Mouse (Mus musculus) heart, embryonic 11.5 days (tissue): ENCODE measurements around the gene Rpl22. TPM values are rescaled to one million over a fixed set of nuclear protein-coding genes. Genes with fewer than 3 reads are reported as not detected.

Experiments used
- ATAC-seq: fragments of 200-750 bp; cut with Nextera tagmentation; replicated peaks from 2 replicates; pipeline ENCODE4 v1.8.0; 2017; ENCODE audit warnings: moderate library complexity; ENCODE audit not compliant: insufficient number of reproducible peaks, low FRiP score, low TSS enrichment
- H3K27ac ChIP-seq: fragments of 300-500 bp; sonication (generic); 2 replicates; pipeline ENCODE4 v1.5.1; 2014; ENCODE audit warnings: mild to moderate bottlenecking, low read depth, low read length
- H3K27me3 ChIP-seq: fragments of 300-500 bp; sonication (generic); 2 replicates; pipeline ENCODE4 v1.6.1; 2014; ENCODE audit warnings: mild to moderate bottlenecking, low read length, mixed read lengths; ENCODE audit not compliant: control insufficient read depth, insufficient read depth
- H3K36me3 ChIP-seq: fragments of 300-500 bp; sonication (generic); 2 replicates; pipeline ENCODE4 v1.6.1; 2014; ENCODE audit warnings: mild to moderate bottlenecking, low read length, moderate library complexity, mixed read lengths; ENCODE audit not compliant: control insufficient read depth, insufficient read depth
- H3K4me1 ChIP-seq: fragments of 300-500 bp; sonication (generic); 2 replicates; pipeline ENCODE4 v1.6.1; 2014; ENCODE audit warnings: low read length; ENCODE audit not compliant: control insufficient read depth, insufficient read depth
- H3K4me2 ChIP-seq: fragments of 300-500 bp; sonication (generic); 2 replicates; pipeline ENCODE4 v1.6.1; 2014; ENCODE audit warnings: mild to moderate bottlenecking, moderate library complexity
- H3K4me3 ChIP-seq: fragments of 300-500 bp; sonication (generic); 2 replicates; pipeline ENCODE4 v1.5.1; 2014; ENCODE audit warnings: low read depth, low read length
- H3K9ac ChIP-seq: fragments of 300-500 bp; sonication (generic); 2 replicates; pipeline ENCODE4 v1.6.1; 2014; ENCODE audit warnings: mild to moderate bottlenecking, low read depth, low read length, moderate library complexity
- H3K9me3 ChIP-seq: fragments of 300-500 bp; sonication (generic); replicated peaks from 2 replicates; pipeline ENCODE4 v1.6.1; 2016; ENCODE audit warnings: low read length; ENCODE audit not compliant: control insufficient read depth
- WGBS: fragments of 180-500 bp; shearing (Covaris S2); extraction: QIAGEN DNeasy Blood & Tissue Kit; methylation state at CpG from one replicate; pipeline ENCODE4 v1.1.7; 2014; ENCODE audit not compliant: insufficient replicate concordance; 5-methylcytosine and 5-hydroxymethylcytosine counted together
- polyA plus RNA-seq: library from polyadenylated mRNA; unstranded; fragments of >200 nt; fragmentation: Nextera tagmentation; extraction: Ambion mirVana; gene quantifications from 2 replicates; pipeline ENCODE4 v1.2.1, GENCODE M21; 2014

Gene Rpl22
- polyA plus RNA-seq, 1 experiment from 2014 or later: 300 TPM

GRCm38 (mm10) chr4:152304685-152305084 is 20.9 kb upstream of the Rpl22 start:
- Histone ChIP-seq H3K27me3 (no peaks in the 10 kb centered on the region), H3K9me3 (no peaks in the 10 kb centered on the region), H3K27ac (no peak overlapping the region), H3K36me3 (peaks cover 20% of the 10 kb centered on the region), H3K4me1 (no peaks in the 10 kb centered on the region), H3K9ac (no peak overlapping the region), H3K4me3 (no peak overlapping the region), H3K4me2 (no peak overlapping the region)
- WGBS: 88% methylated on average over 6 of the region's 6 CpGs
- no peak for ATAC-seq

DNA sequence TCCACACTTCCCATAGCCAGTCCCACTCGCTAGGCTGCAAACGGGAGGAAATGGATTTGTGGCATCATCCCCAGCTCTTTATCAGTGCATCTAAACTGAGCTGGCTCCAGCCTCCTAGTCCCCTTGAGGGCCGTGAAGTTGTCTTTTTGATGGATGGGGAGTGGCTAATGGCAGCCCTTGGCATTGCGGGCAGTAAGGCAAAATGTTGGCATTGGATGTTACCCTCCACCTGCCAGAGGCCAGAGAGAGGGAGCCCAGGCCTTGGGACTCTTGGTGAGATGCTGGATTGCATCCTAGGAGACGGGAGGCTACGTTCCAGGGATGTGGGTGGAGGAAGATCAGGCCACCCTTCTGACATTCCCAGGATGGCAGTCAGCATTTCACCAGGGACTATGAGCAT is 19.6 kb upstream of the Rpl22 start:
- 78% methylated on average over 6 of the region's 6 CpGs for WGBS
- H3K27me3 ChIP-seq: peaks cover 8% of the 10 kb centered on the region

DNA sequence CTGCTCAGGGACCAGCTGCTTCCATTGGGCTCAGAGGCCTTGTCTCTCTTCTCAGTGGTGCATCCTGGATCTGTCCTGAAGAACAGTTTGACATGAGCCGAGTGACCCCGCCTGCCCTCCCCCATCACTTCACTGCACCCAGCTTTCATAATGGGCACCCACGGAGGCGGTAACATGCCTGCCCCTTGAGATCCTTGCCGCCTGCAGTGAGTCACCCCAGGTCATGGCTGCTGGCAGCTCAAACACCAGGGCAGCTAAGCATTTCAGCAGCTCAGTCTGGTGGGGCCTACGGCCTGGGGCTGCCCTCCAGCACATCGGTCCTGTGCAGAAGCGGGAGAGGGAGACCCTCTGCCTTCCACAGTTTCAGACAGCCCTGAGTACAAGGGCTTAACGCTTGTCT is 18.0 kb upstream of the Rpl22 start:
- H3K36me3 ChIP-seq: peaks cover 12% of the 10 kb centered on the region

More for the DNA sequence above, 19.6 kb upstream of the Rpl22 start:
- Histone ChIP-seq H3K4me2 (no peak overlapping the region), H3K4me3 (no peak overlapping the region), H3K27ac (no peak overlapping the region), H3K9me3 (no peaks in the 10 kb centered on the region), H3K9ac (no peak overlapping the region), H3K4me1 (no peaks in the 10 kb centered on the region), H3K36me3 (peaks cover 12% of the 10 kb centered on the region)
- ATAC-seq: no peak

DNA sequence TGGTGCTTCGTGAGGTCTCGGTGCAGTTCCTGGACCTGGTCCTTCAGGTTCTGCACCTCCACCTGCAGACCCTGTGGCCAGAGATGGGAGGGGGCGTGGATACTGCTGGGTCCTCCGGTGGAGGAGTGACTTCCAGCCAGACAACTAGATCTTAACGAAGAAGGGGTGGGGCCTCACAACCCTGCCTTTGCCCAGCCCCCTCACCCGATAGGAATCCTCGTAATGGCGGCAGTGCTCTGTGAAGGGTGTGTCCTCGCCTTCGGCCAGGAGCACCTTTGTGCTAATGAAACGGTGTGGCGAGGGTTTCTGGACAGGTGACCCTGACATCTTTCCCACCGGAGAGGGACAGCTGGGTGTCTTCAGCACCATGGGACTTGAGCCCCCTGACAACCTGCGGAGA is 13.4 kb upstream of the Rpl22 start:
- peak overlapping the region; percentile 76 for H3K4me2 ChIP-seq
- WGBS: 11% methylated on average over 14 of the region's 14 CpGs
- no peaks in the 10 kb centered on the region for H3K9me3 ChIP-seq
- H3K4me3 ChIP-seq: no peak overlapping the region
- H3K4me1 ChIP-seq: peaks cover 26% of the 10 kb centered on the region
- H3K27me3 ChIP-seq: peaks cover 65% of the 10 kb centered on the region
- no peak overlapping the region for H3K27ac ChIP-seq
- peaks cover 5% of the 10 kb centered on the region for H3K36me3 ChIP-seq
- ATAC-seq: no peak
- H3K9ac ChIP-seq: no peak overlapping the region

More for the DNA sequence above, 18.0 kb upstream of the Rpl22 start:
- Histone ChIP-seq H3K9ac (no peak overlapping the region), H3K4me3 (no peak overlapping the region), H3K4me2 (no peak overlapping the region), H3K4me1 (peaks cover 2% of the 10 kb centered on the region), H3K27ac (no peak overlapping the region), H3K9me3 (no peaks in the 10 kb centered on the region), H3K27me3 (peaks cover 23% of the 10 kb centered on the region)
- 79% methylated on average over 9 of the region's 9 CpGs for WGBS
- ATAC-seq: no peak

- peak overlapping the region; percentile 56 for H3K9ac ChIP-seq
- peaks cover 5% of the 10 kb centered on the region for H3K36me3 ChIP-seq
- peaks cover 34% of the 10 kb centered on the region for H3K4me1 ChIP-seq
- H3K27ac ChIP-seq: no peak overlapping the region
- H3K27me3 ChIP-seq: peaks cover 74% of the 10 kb centered on the region
- WGBS: under 1% methylated on average over 29 of the region's 29 CpGs
- no peaks in the 10 kb centered on the region for H3K9me3 ChIP-seq
- no peak for ATAC-seq
- peak overlapping the region; percentile 76 for H3K4me2 ChIP-seq
- H3K4me3 ChIP-seq: peak overlapping the region; percentile 43
Observed at GRCm38 (mm10) chr4:152313211-152313632, 12.3 kb upstream of the Rpl22 start.

GRCm38 (mm10) chr4:152313934-152314333 is 11.6 kb upstream of the Rpl22 start:
- H3K4me2 ChIP-seq: peak overlapping the region; percentile 76
- H3K9ac ChIP-seq: no peak overlapping the region
- H3K36me3 ChIP-seq: peaks cover under 1% of the 10 kb centered on the region
- H3K4me1 ChIP-seq: peaks cover 40% of the 10 kb centered on the region
- no peak for ATAC-seq
- peaks cover 74% of the 10 kb centered on the region for H3K27me3 ChIP-seq
- no peaks in the 10 kb centered on the region for H3K9me3 ChIP-seq
- no peak overlapping the region for H3K27ac ChIP-seq
- H3K4me3 ChIP-seq: peak overlapping the region; percentile 43

- ATAC-seq: no peak
- Histone ChIP-seq H3K9ac (peak overlapping the region; percentile 29; the same call in 1 of the 2 replicates), H3K36me3 (no peaks in the 10 kb centered on the region), H3K4me1 (peaks cover 40% of the 10 kb centered on the region), H3K4me2 (peak overlapping the region; percentile 77), H3K4me3 (peak overlapping the region; percentile 46), H3K9me3 (no peaks in the 10 kb centered on the region), H3K27ac (no peak overlapping the region), H3K27me3 (peaks cover 69% of the 10 kb centered on the region)
- 1% methylated on average over 43 of the region's 43 CpGs for WGBS
Observed at GRCm38 (mm10) chr4:152315498-152316213, 9.9 kb upstream of the Rpl22 start.

GRCm38 (mm10) chr4:152317631-152318033 is 7.9 kb upstream of the Rpl22 start:
- peak overlapping the region; percentile 93 for H3K27ac ChIP-seq
- peaks cover 38% of the 10 kb centered on the region for H3K4me1 ChIP-seq
- H3K9me3 ChIP-seq: no peaks in the 10 kb centered on the region
- 65% methylated on average over 6 of the region's 6 CpGs for WGBS
- H3K36me3 ChIP-seq: no peaks in the 10 kb centered on the region
- H3K4me3 ChIP-seq: peak overlapping the region; percentile 46
- ATAC-seq: 0 out of 2 replicates have a peak, but pooled peaks have one; percentile 11
- H3K9ac ChIP-seq: peak overlapping the region; percentile 70
- H3K27me3 ChIP-seq: peaks cover 50% of the 10 kb centered on the region
- H3K4me2 ChIP-seq: peak overlapping the region; percentile 77
